Mouse (Mus musculus) liver, embryonic 16.5 days (tissue): ENCODE data around the gene Neto2. TPM values are rescaled to one million over a fixed set of nuclear protein-coding genes. Genes with fewer than 3 reads are reported as not detected.

Experiments used
- ATAC-seq: fragments of 200-750 bp; cut with Nextera tagmentation; 2 replicates; pipeline ENCODE4 v1.8.0; 2017; ENCODE audit warnings: low read depth, mild to moderate bottlenecking, moderate number of reproducible peaks, moderate library complexity
- H3K27ac ChIP-seq: fragments of 300-500 bp; sonication (generic); 2 replicates; pipeline ENCODE4 v1.5.1; 2014; ENCODE audit warnings: mild to moderate bottlenecking, low read length
- H3K27me3 ChIP-seq: fragments of 300-500 bp; sonication (generic); 2 replicates; pipeline ENCODE4 v1.6.1; 2014; ENCODE audit warnings: low read depth, low read length, mixed read lengths; ENCODE audit not compliant: control insufficient read depth, insufficient read depth
- H3K36me3 ChIP-seq: fragments of 300-500 bp; sonication (generic); 2 replicates; pipeline ENCODE4 v1.6.1; 2014; ENCODE audit warnings: mild to moderate bottlenecking; ENCODE audit not compliant: control insufficient read depth, insufficient read depth
- H3K4me1 ChIP-seq: fragments of 300-500 bp; sonication (generic); 2 replicates; pipeline ENCODE4 v1.6.1; 2014; ENCODE audit warnings: low read depth, low read length, mixed read lengths; ENCODE audit not compliant: control insufficient read depth
- H3K4me2 ChIP-seq: fragments of 300-500 bp; sonication (generic); 2 replicates; pipeline ENCODE4 v1.6.1; 2014; ENCODE audit warnings: low read depth, low read length, mixed read lengths
- H3K4me3 ChIP-seq: fragments of 300-500 bp; sonication (generic); 2 replicates; pipeline ENCODE4 v1.5.1; 2014; ENCODE audit warnings: low read depth, mild to moderate bottlenecking, low read length
- H3K9ac ChIP-seq: fragments of 300-500 bp; sonication (generic); 2 replicates; pipeline ENCODE4 v1.6.1; 2014; ENCODE audit warnings: low read depth, low read length
- H3K9me3 ChIP-seq: fragments of 300-500 bp; sonication (generic); replicated peaks from 2 replicates; pipeline ENCODE4 v1.6.1; 2016; ENCODE audit warnings: low read length; ENCODE audit not compliant: control insufficient read depth
- WGBS: fragments of 180-500 bp; shearing (Covaris S2); extraction: QIAGEN DNeasy Blood & Tissue Kit; methylation state at CpG from one replicate; pipeline ENCODE4 v1.1.7; 2014; ENCODE audit not compliant: insufficient replicate concordance; 5-methylcytosine and 5-hydroxymethylcytosine counted together
- polyA plus RNA-seq: library from polyadenylated mRNA; unstranded; fragments of >200 nt; fragmentation: Nextera tagmentation; extraction: Ambion mirVana; gene quantifications from 2 replicates; pipeline ENCODE4 v1.2.1, GENCODE M21; 2015

Neto2 gene
- polyA plus RNA-seq, result 0.42 and 0.54 TPM in 2 replicates

DNA sequence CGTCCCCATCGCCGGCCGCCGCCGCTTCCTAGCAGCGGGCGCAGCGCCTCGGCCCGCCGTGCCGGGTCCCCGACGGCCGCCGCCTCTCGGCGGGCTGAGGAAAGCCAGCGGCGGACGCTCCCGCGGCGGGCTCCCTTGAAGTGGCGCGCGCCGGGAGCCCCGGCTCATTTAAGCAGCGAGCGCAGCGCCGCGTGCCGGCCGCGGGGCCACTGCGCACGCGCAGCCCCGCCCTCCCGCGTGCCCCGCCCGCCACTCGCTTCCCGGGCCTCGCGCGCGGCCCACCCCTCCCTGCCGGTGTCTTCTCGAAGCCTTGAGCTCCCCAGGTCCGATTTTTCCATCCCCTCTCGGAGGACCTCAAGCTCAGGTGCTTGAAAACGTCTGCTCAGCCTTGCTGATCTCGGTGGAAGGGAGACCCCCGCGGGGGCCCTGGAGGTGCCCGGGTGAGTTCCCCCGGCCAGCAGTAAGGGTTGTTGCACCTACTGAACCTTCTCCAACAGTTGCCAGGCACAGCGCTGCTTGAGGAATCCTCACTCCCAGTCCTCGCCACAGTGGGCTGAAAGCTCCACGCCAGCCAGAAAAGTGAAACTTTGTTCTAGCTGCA lies at the start of gene Neto2:
Neto2 (minus strand) TSS at position 174 of the 601 bp plus-strand sequence.
- Histone ChIP-seq H3K27me3 (peaks cover 26% of the 10 kb centered on the region), H3K27ac (no peak within 1 kb of the TSS), H3K4me1 (peaks cover 7% of the 10 kb centered on the region; the same call in 1 of the 2 replicates), H3K4me3 (peak within 1 kb of the TSS; percentile 65), H3K4me2 (peak within 1 kb of the TSS; percentile 96), H3K9ac (peak within 1 kb of the TSS; percentile 56), H3K9me3 (no peaks in the 10 kb centered on the region), H3K36me3 (no peaks in the 10 kb centered on the region)
- WGBS, result 5% methylated on average over 50 of the region's 65 CpGs
- peak; percentile 73 for ATAC-seq

- ATAC-seq, result no peak
Measured at GRCm38 (mm10) chr8:85745053-85745452, 44.3 kb upstream of the Neto2 start.

GRCm38 (mm10) chr8:85730545-85730944 lies 29.8 kb upstream of the Neto2 start:
- Histone ChIP-seq H3K9me3 (no peaks in the 10 kb centered on the region), H3K27me3 (no peaks in the 10 kb centered on the region), H3K27ac (no peak overlapping the region), H3K4me1 (no peaks in the 10 kb centered on the region), H3K4me2 (no peak overlapping the region), H3K4me3 (no peak overlapping the region), H3K9ac (no peak overlapping the region), H3K36me3 (no peaks in the 10 kb centered on the region)
- WGBS, result 71% methylated on average over 3 of the region's 3 CpGs
- ATAC-seq, result no peak

More at GRCm38 (mm10) chr8:85745053-85745452, 44.3 kb upstream of the Neto2 start:
- Histone ChIP-seq H3K9me3 (no peaks in the 10 kb centered on the region), H3K4me2 (no peak overlapping the region), H3K27me3 (no peaks in the 10 kb centered on the region), H3K9ac (no peak overlapping the region), H3K4me1 (no peaks in the 10 kb centered on the region), H3K36me3 (no peaks in the 10 kb centered on the region; the same call in 1 of the 2 replicates), H3K27ac (no peak overlapping the region), H3K4me3 (no peak overlapping the region)
- WGBS, result 66% methylated on average over 2 of the region's 2 CpGs

GRCm38 (mm10) chr8:85717271-85717670 lies 16.5 kb upstream of the Neto2 start:
- no peaks in the 10 kb centered on the region for H3K4me1 ChIP-seq

GRCm38 (mm10) chr8:85716696-85717095 lies 16.0 kb upstream of the Neto2 start:
- WGBS, result 74% methylated on average over 4 of the region's 4 CpGs
- H3K36me3 ChIP-seq, result no peaks in the 10 kb centered on the region
- ATAC-seq, result no peak

More at GRCm38 (mm10) chr8:85717271-85717670, 16.5 kb upstream of the Neto2 start:
- H3K9me3 ChIP-seq, result no peaks in the 10 kb centered on the region
- no peaks in the 10 kb centered on the region for H3K36me3 ChIP-seq
- H3K9ac ChIP-seq, result no peak overlapping the region
- no peak for ATAC-seq
- no peak overlapping the region for H3K4me3 ChIP-seq
- no peak overlapping the region for H3K4me2 ChIP-seq
- WGBS, result 72% methylated on average over 5 of the region's 5 CpGs
- H3K27me3 ChIP-seq, result no peaks in the 10 kb centered on the region
- H3K27ac ChIP-seq, result no peak overlapping the region

DNA sequence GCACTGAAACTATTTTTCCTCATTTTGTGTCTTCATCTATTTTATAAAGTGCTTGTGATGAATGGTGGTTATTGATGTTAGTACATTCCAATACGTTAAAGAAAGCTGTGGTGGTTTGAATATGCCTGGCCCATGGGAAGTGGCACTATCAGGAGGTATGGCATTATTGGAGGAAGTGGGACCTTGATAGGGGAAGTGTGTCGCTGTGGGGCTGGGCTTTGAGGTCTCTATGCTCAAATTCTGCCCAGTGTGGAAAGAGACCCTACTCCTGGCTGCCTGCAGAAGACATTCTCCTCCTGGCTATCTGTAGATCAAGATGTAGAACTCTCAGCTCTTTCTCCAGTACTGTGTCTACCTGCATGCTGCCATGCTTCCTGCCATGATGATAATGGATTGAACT lies 6.3 kb upstream of the Neto2 start:
- no peak for ATAC-seq
- WGBS, result 47% methylated on average over 2 of the region's 2 CpGs
- no peak overlapping the region for H3K4me2 ChIP-seq

More at GRCm38 (mm10) chr8:85716696-85717095, 16.0 kb upstream of the Neto2 start:
- Histone ChIP-seq H3K4me1 (no peaks in the 10 kb centered on the region), H3K4me3 (no peak overlapping the region), H3K27me3 (no peaks in the 10 kb centered on the region), H3K4me2 (no peak overlapping the region), H3K27ac (no peak overlapping the region), H3K9me3 (no peaks in the 10 kb centered on the region), H3K9ac (no peak overlapping the region)

GRCm38 (mm10) chr8:85700101-85700750 lies 498 bp downstream of the Neto2 start:
- peak; percentile 87 for ATAC-seq
- WGBS, result 1% methylated on average over 68 of the region's 84 CpGs
- Histone ChIP-seq H3K4me2 (peak overlapping the region; percentile 96), H3K9me3 (no peaks in the 10 kb centered on the region), H3K27me3 (peaks cover 26% of the 10 kb centered on the region), H3K9ac (peak overlapping the region; percentile 56), H3K36me3 (no peaks in the 10 kb centered on the region), H3K4me1 (peaks cover 7% of the 10 kb centered on the region; the same call in 1 of the 2 replicates), H3K27ac (no peak overlapping the region), H3K4me3 (peak overlapping the region; percentile 65)

More for the DNA sequence above, 6.3 kb upstream of the Neto2 start:
- no peaks in the 10 kb centered on the region for H3K36me3 ChIP-seq
- H3K4me3 ChIP-seq, result no peak overlapping the region
- peaks cover 6% of the 10 kb centered on the region for H3K27me3 ChIP-seq
- no peak overlapping the region for H3K27ac ChIP-seq
- H3K9me3 ChIP-seq, result no peaks in the 10 kb centered on the region
- no peak overlapping the region for H3K9ac ChIP-seq
- H3K4me1 ChIP-seq, result no peaks in the 10 kb centered on the region

- H3K36me3 ChIP-seq, result no peaks in the 10 kb centered on the region
- H3K27me3 ChIP-seq, result peaks cover 26% of the 10 kb centered on the region
- WGBS, result under 1% methylated on average over 6 of the region's 6 CpGs
- H3K4me1 ChIP-seq, result peaks cover 7% of the 10 kb centered on the region; the same call in 1 of the 2 replicates
- H3K9ac ChIP-seq, result no peak overlapping the region
- no peak overlapping the region for H3K4me3 ChIP-seq
- ATAC-seq, result peak; percentile 37; the same call in 1 of the 2 replicates
- H3K4me2 ChIP-seq, result no peak overlapping the region
- H3K9me3 ChIP-seq, result no peaks in the 10 kb centered on the region
- no peak overlapping the region for H3K27ac ChIP-seq
Measured at GRCm38 (mm10) chr8:85699051-85699450, 1.7 kb downstream of the Neto2 start.

DNA sequence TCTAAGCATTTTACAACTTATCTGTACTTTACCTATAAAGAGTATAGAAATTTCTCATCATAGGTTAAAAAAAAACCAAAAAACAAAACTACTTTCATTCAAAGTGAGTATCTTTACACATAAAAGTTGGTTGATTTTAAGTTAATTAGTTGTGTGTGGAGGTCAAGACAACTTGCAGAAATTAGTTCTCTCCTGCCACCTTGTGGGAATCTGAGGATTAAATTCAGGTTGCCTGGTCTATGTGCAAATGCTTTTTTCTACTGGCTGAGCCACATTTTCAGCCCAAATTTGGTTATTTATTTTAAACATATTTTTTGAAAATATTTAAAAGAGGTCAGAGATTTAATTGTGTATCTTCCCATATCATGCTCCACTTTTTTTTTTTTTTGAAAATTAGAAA lies 35.6 kb downstream of the Neto2 start:
- Histone ChIP-seq H3K4me3 (no peak overlapping the region), H3K36me3 (no peaks in the 10 kb centered on the region), H3K27ac (no peak overlapping the region), H3K4me2 (no peak overlapping the region), H3K9me3 (no peaks in the 10 kb centered on the region), H3K27me3 (no peaks in the 10 kb centered on the region), H3K9ac (no peak overlapping the region), H3K4me1 (no peaks in the 10 kb centered on the region)
- ATAC-seq, result no peak
